Mouse (Mus musculus) spleen, adult 12 weeks (tissue): ENCODE measurements around the gene Pzp.

ENCODE experiments used
- DNase-seq: peaks from one replicate; pipeline ENCODE4 v3.0.0; 2022; ENCODE audit warnings: low spot score

The Pzp gene

GRCm38 (mm10) chr6:128479463-128480454 lies 46.8 kb downstream of the Pzp start:
- DNase-seq = peak; percentile 83

GRCm38 (mm10) chr6:128477495-128477894 lies 49.0 kb downstream of the Pzp start:
- no peak for DNase-seq

GRCm38 (mm10) chr6:128474112-128474511 lies 52.4 kb downstream of the Pzp start:
- no peak for DNase-seq

- DNase-seq = no peak
Observed at GRCm38 (mm10) chr6:128469451-128469850, 57.1 kb downstream of the Pzp start.

- DNase-seq = no peak
Observed at GRCm38 (mm10) chr6:128467298-128467697, 59.2 kb downstream of the Pzp start.

GRCm38 (mm10) chr6:128466563-128466962 lies 60.0 kb downstream of the Pzp start:
- DNase-seq = no peak

- DNase-seq = no peak
Observed at GRCm38 (mm10) chr6:128466043-128466442, 60.5 kb downstream of the Pzp start.

GRCm38 (mm10) chr6:128464996-128465395 lies 61.5 kb downstream of the Pzp start:
- DNase-seq = no peak

GRCm38 (mm10) chr6:128461606-128462005 lies 64.9 kb downstream of the Pzp start:
- DNase-seq = no peak

- DNase-seq = no peak
Observed at GRCm38 (mm10) chr6:128460729-128461503, 65.6 kb downstream of the Pzp start.

GRCm38 (mm10) chr6:128460321-128460720 lies 66.2 kb downstream of the Pzp start:
- DNase-seq = no peak

- DNase-seq = no peak
Observed at GRCm38 (mm10) chr6:128457186-128457585, 69.3 kb downstream of the Pzp start.

- DNase-seq = no peak
Observed at GRCm38 (mm10) chr6:128455835-128456605, 70.5 kb downstream of the Pzp start.

GRCm38 (mm10) chr6:128447063-128447462 lies 79.5 kb downstream of the Pzp start:
- no peak for DNase-seq

- DNase-seq = no peak
Observed at GRCm38 (mm10) chr6:128445761-128446535, 80.6 kb downstream of the Pzp start.

GRCm38 (mm10) chr6:128440238-128440637 lies 86.3 kb downstream of the Pzp start:
- no peak for DNase-seq

- peak; percentile 11 for DNase-seq
Observed at GRCm38 (mm10) chr6:128438871-128439341, 87.6 kb downstream of the Pzp start.

GRCm38 (mm10) chr6:128438317-128438870 lies 88.1 kb downstream of the Pzp start, which contains the start of gene Fkbp4:
Gene Fkbp4 (minus strand): TSS chr6:128438677.
- peak; percentile 93 for DNase-seq

- peak; percentile 21 for DNase-seq
Observed at GRCm38 (mm10) chr6:128437731-128438316, 88.7 kb downstream of the Pzp start.

GRCm38 (mm10) chr6:128437288-128437687 lies 89.2 kb downstream of the Pzp start:
- no peak for DNase-seq
